Mouse (Mus musculus) hindbrain, embryonic 16.5 days (tissue): ENCODE measurements around the gene Rab35. TPM values are rescaled to one million over a fixed set of nuclear protein-coding genes. Genes with fewer than 3 reads are reported as not detected.

Source experiments
- ATAC-seq: fragments of 200-750 bp; cut with Nextera tagmentation; 2 replicates; pipeline ENCODE4 v1.8.0; 2017; ENCODE audit warnings: moderate TSS enrichment, moderate library complexity
- H3K27ac ChIP-seq: fragments of 300-500 bp; sonication (generic); 2 replicates; pipeline ENCODE4 v1.5.1; 2014; ENCODE audit warnings: low read depth, mild to moderate bottlenecking, control low read depth, low read length, moderate library complexity
- H3K27me3 ChIP-seq: fragments of 300-500 bp; sonication (generic); replicated peaks from 2 replicates; pipeline ENCODE4 v1.6.1; 2014; ENCODE audit warnings: low read length; ENCODE audit not compliant: control insufficient read depth, insufficient read depth
- H3K36me3 ChIP-seq: fragments of 300-500 bp; sonication (generic); 2 replicates; pipeline ENCODE4 v1.6.1; 2014; ENCODE audit warnings: mild to moderate bottlenecking, low read length, moderate library complexity, mixed read lengths; ENCODE audit not compliant: control insufficient read depth, insufficient read depth
- H3K4me1 ChIP-seq: fragments of 300-500 bp; sonication (generic); 2 replicates; pipeline ENCODE4 v1.6.1; 2014; ENCODE audit warnings: low read depth, low read length; ENCODE audit not compliant: control insufficient read depth, insufficient read depth
- H3K4me2 ChIP-seq: fragments of 300-500 bp; sonication (generic); 2 replicates; pipeline ENCODE4 v1.6.1; 2014; ENCODE audit warnings: mild to moderate bottlenecking, low read length, control low read depth, moderate library complexity
- H3K4me3 ChIP-seq: fragments of 300-500 bp; sonication (generic); 2 replicates; pipeline ENCODE4 v1.5.1; 2014; ENCODE audit warnings: mild to moderate bottlenecking, low read length, control low read depth, moderate library complexity
- H3K9ac ChIP-seq: fragments of 300-500 bp; sonication (generic); 2 replicates; pipeline ENCODE4 v1.6.1; 2014; ENCODE audit warnings: low read depth, mild to moderate bottlenecking, control low read depth, low read length, moderate library complexity
- H3K9me3 ChIP-seq: fragments of 300-500 bp; sonication (generic); 2 replicates; pipeline ENCODE4 v1.6.1; 2014; ENCODE audit warnings: mild to moderate bottlenecking, low read length, moderate library complexity; ENCODE audit not compliant: control insufficient read depth
- WGBS: fragments of 180-500 bp; shearing (Covaris S2); extraction: QIAGEN DNeasy Blood & Tissue Kit; methylation state at CpG from one replicate; pipeline ENCODE4 v1.1.7; 2014; 5-methylcytosine and 5-hydroxymethylcytosine counted together
- polyA plus RNA-seq: library from polyadenylated mRNA; unstranded; fragments of >200 nt; fragmentation: Nextera tagmentation; extraction: Ambion mirVana; gene quantifications from 2 replicates; pipeline ENCODE4 v1.2.1, GENCODE M21; 2015

The Rab35 gene
- polyA plus RNA-seq, 1 experiment from 2014 or later = 8.3 TPM

DNA sequence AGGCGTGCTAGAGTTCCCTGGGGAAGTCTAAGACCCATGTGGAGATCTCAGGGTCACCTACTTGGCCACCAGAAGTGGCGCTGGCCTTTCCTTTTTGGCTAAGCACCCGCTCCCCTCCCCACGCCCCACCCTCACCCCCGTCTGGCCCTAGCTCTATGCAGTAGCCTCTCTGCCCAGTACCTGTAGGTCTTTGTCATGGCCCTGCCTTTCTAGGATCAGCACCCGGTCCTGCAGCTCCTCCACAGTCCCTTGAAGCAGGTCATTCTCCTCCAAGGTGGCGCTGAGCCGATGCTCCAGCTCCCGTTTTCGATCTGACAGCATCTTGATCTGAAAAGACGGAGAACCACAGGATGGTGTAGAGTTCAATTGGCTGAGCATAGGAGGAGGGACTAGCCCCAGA, 38.3 kb downstream of the Rab35 start:
- no peaks in the 10 kb centered on the region for H3K4me1 ChIP-seq
- H3K36me3 ChIP-seq = peaks cover 3% of the 10 kb centered on the region; the same call in 1 of the 2 replicates
- H3K4me2 ChIP-seq = no peak overlapping the region
- no peak overlapping the region for H3K27ac ChIP-seq
- H3K4me3 ChIP-seq = no peak overlapping the region
- H3K27me3 ChIP-seq = no peaks in the 10 kb centered on the region
- no peaks in the 10 kb centered on the region for H3K9me3 ChIP-seq
- no peak for ATAC-seq
- WGBS = 89% methylated on average over 11 of the region's 11 CpGs
- H3K9ac ChIP-seq = no peak overlapping the region

- H3K36me3 ChIP-seq = peaks cover 3% of the 10 kb centered on the region; the same call in 1 of the 2 replicates
- H3K27ac ChIP-seq = no peak overlapping the region
- 84% methylated on average over 2 of the region's 2 CpGs for WGBS
- H3K9ac ChIP-seq = no peak overlapping the region
- no peaks in the 10 kb centered on the region for H3K4me1 ChIP-seq
- H3K9me3 ChIP-seq = no peaks in the 10 kb centered on the region
- H3K4me2 ChIP-seq = no peak overlapping the region
- no peaks in the 10 kb centered on the region for H3K27me3 ChIP-seq
- no peak for ATAC-seq
- H3K4me3 ChIP-seq = no peak overlapping the region
These were observed 38.7 kb downstream of the Rab35 start for GRCm38 (mm10) chr5:115670406-115670805.

DNA sequence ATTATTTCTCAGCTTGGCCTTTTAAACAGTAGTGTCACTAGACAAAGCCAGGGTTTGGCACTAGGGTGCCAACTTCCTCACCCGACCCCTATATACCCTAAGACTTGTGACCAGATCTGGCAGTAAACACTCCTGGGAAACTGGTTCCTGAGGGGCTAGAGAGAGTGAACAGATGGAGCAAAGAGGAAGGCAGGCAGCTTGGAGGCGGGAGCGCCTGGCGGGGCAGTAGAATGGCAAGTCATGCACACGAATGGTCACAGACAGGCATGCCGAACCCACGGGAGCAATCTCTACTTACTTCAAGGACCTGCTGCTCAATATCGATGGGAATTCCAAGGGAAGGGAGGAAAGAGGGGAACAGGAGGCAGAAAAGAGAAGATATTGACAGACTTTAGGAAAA, 40.1 kb downstream of the Rab35 start:
- no peak overlapping the region for H3K27ac ChIP-seq
- H3K9ac ChIP-seq = no peak overlapping the region
- ATAC-seq = no peak
- 63% methylated on average over 8 of the region's 8 CpGs for WGBS
- no peaks in the 10 kb centered on the region for H3K4me1 ChIP-seq
- peaks cover 3% of the 10 kb centered on the region; the same call in 1 of the 2 replicates for H3K36me3 ChIP-seq
- no peaks in the 10 kb centered on the region for H3K9me3 ChIP-seq
- H3K4me2 ChIP-seq = no peak overlapping the region
- H3K4me3 ChIP-seq = no peak overlapping the region
- no peaks in the 10 kb centered on the region for H3K27me3 ChIP-seq

GRCm38 (mm10) chr5:115685126-115685525, 53.4 kb downstream of the Rab35 start:
- ATAC-seq = no peak
- H3K9me3 ChIP-seq = no peaks in the 10 kb centered on the region

GRCm38 (mm10) chr5:115686716-115687115, 55.0 kb downstream of the Rab35 start:
- no peak for ATAC-seq

More at GRCm38 (mm10) chr5:115685126-115685525, 53.4 kb downstream of the Rab35 start:
- H3K4me3 ChIP-seq = no peak overlapping the region
- H3K4me2 ChIP-seq = no peak overlapping the region
- 85% methylated on average over 10 of the region's 10 CpGs for WGBS
- peaks cover 2% of the 10 kb centered on the region; the same call in 1 of the 2 replicates for H3K4me1 ChIP-seq
- no peak overlapping the region for H3K9ac ChIP-seq
- H3K27me3 ChIP-seq = no peaks in the 10 kb centered on the region
- H3K27ac ChIP-seq = no peak overlapping the region
- H3K36me3 ChIP-seq = no peaks in the 10 kb centered on the region

GRCm38 (mm10) chr5:115693271-115693670, 61.6 kb downstream of the Rab35 start:
- Histone ChIP-seq H3K4me1 (no peaks in the 10 kb centered on the region; the same call in 1 of the 2 replicates), H3K9me3 (no peaks in the 10 kb centered on the region), H3K4me3 (no peak overlapping the region), H3K9ac (no peak overlapping the region), H3K27ac (no peak overlapping the region), H3K27me3 (no peaks in the 10 kb centered on the region), H3K36me3 (no peaks in the 10 kb centered on the region), H3K4me2 (no peak overlapping the region)
- no peak for ATAC-seq
- WGBS = 34% methylated on average over 3 of the region's 3 CpGs

More at GRCm38 (mm10) chr5:115686716-115687115, 55.0 kb downstream of the Rab35 start:
- Histone ChIP-seq H3K4me3 (no peak overlapping the region), H3K4me1 (peaks cover 2% of the 10 kb centered on the region; the same call in 1 of the 2 replicates), H3K27ac (no peak overlapping the region), H3K9ac (no peak overlapping the region), H3K9me3 (no peaks in the 10 kb centered on the region), H3K27me3 (no peaks in the 10 kb centered on the region), H3K4me2 (no peak overlapping the region), H3K36me3 (no peaks in the 10 kb centered on the region)
- WGBS = 54% methylated on average over 7 of the region's 7 CpGs

- no peaks in the 10 kb centered on the region for H3K36me3 ChIP-seq
- WGBS = 46% methylated on average over 6 of the region's 6 CpGs
- no peak overlapping the region for H3K4me2 ChIP-seq
- no peaks in the 10 kb centered on the region; the same call in 1 of the 2 replicates for H3K4me1 ChIP-seq
- H3K27ac ChIP-seq = no peak overlapping the region
- no peak overlapping the region for H3K4me3 ChIP-seq
- no peaks in the 10 kb centered on the region for H3K9me3 ChIP-seq
- H3K9ac ChIP-seq = no peak overlapping the region
- 0 out of 2 replicates have a peak, but pooled peaks have one; percentile 40 for ATAC-seq
- H3K27me3 ChIP-seq = no peaks in the 10 kb centered on the region
These were observed 63.6 kb downstream of the Rab35 start for GRCm38 (mm10) chr5:115695191-115695770.

DNA sequence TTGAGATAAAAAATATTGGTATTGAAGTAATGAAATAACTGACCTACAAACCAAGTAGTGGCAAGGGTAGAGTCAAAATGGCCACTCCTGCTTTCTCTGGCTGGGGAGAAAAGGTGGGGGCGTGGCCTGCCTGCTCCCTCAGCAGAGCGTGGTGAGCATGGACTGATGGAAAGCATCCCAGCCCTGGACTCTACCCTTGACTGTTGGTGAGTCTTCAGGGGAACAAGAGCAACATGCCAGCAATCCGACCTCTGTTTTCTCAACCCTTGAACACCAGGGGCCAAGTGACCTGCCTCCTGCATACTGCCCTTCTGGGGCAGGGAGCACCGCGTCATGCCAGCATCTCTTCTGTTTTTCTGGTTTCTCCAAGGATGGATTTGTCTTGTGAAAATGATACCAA, 65.1 kb downstream of the Rab35 start:
- Histone ChIP-seq H3K9me3 (no peaks in the 10 kb centered on the region), H3K4me1 (no peaks in the 10 kb centered on the region; the same call in 1 of the 2 replicates), H3K27me3 (no peaks in the 10 kb centered on the region), H3K36me3 (no peaks in the 10 kb centered on the region), H3K9ac (no peak overlapping the region), H3K4me3 (no peak overlapping the region), H3K27ac (no peak overlapping the region), H3K4me2 (no peak overlapping the region)
- ATAC-seq = no peak
- 78% methylated on average over 5 of the region's 5 CpGs for WGBS
